Mouse (Mus musculus): ENCODE measurements at regions not wholly inside any gene's neighbourhood (a gene's known extent, or its start where the extent isn't known, plus 50 kb on each side); places are given as distances from the start of the nearest gene placed in this dataset.

GRCm38 (mm10) chr4:150746430-150746923, 94.5 kb upstream of the Slc45a1 start:
- TF ChIP-seq EP300 (IDR thresholded peaks at IDR 0.05; ENCODE audit: insufficient read depth, low read depth, low read length): no peak
- no peak for TF ChIP-seq POLR2A (IDR thresholded peaks at IDR 0.05; ENCODE audit: insufficient read depth, low read length)

Data from ES-Bruce4 (cell line).